Mouse (Mus musculus): Measurements from ENCODE around the gene Spata32. TPM values are rescaled to one million over a fixed set of nuclear protein-coding genes. Genes with fewer than 3 reads are reported as not detected.

Spata32 gene
- total RNA-seq, 2 experiments from 2014 or later = not detected

- intact Hi-C loops (cut with DNase I) = no loop called here
- peak in 1 of 2 experiments; percentile 20 for DNase-seq
Measured at GRCm38 (mm10) chr11:103177815-103178485, 40.3 kb downstream of the Spata32 start.

- DNase-seq = peak; percentile 68 to 69
- intact Hi-C loops (cut with DNase I) = no loop called here
Measured at GRCm38 (mm10) chr11:103177216-103177615, 41.0 kb downstream of the Spata32 start.

GRCm38 (mm10) chr11:103176510-103176909, 41.7 kb downstream of the Spata32 start:
- intact Hi-C loops (cut with DNase I) = no loop called here
- no peak for DNase-seq

GRCm38 (mm10) chr11:103175688-103176442, 42.4 kb downstream of the Spata32 start:
- peak; percentile 68 to 73 for DNase-seq
- intact Hi-C loops (cut with DNase I) = no loop called here

GRCm38 (mm10) chr11:103174891-103175391, 43.3 kb downstream of the Spata32 start:
- intact Hi-C loops (cut with DNase I) = loop anchor here (5.0 kb wide), 2 partner anchors 47 to 227 kb away; no protein-coding TSS in a partner anchor
- DNase-seq = peak; percentile 51 to 61

- peak in 1 of 2 experiments; percentile 29 for DNase-seq
- intact Hi-C loops (cut with DNase I) = loop anchor here (5.0 kb wide), 2 partner anchors 48 to 228 kb away; no protein-coding TSS in a partner anchor
Measured at GRCm38 (mm10) chr11:103174411-103174832, 43.8 kb downstream of the Spata32 start.

GRCm38 (mm10) chr11:103173771-103174344, 44.4 kb downstream of the Spata32 start:
- intact Hi-C loops (cut with DNase I) = loop anchor here (5.0 kb wide), 2 partner anchors 48 to 228 kb away; no protein-coding TSS in a partner anchor
- DNase-seq = no peak

- DNase-seq = no peak
- intact Hi-C loops (cut with DNase I) = loop anchor here (5.0 kb wide), 2 partner anchors 49 to 229 kb away; no protein-coding TSS in a partner anchor
Measured at GRCm38 (mm10) chr11:103173041-103173770, 45.0 kb downstream of the Spata32 start.

- intact Hi-C loops (cut with DNase I) = loop anchor here (5.0 kb wide), 2 partner anchors 50 to 230 kb away; no protein-coding TSS in a partner anchor
- DNase-seq = peak in 1 of 2 experiments; percentile 25
Measured at GRCm38 (mm10) chr11:103172392-103173040, 45.7 kb downstream of the Spata32 start.

- DNase-seq = peak; percentile 41 to 50
- intact Hi-C loops (cut with DNase I) = loop anchor here (5.0 kb wide), 2 partner anchors 50 to 230 kb away; no protein-coding TSS in a partner anchor
Measured at GRCm38 (mm10) chr11:103171703-103172391, 46.4 kb downstream of the Spata32 start.

GRCm38 (mm10) chr11:103171286-103171620, 47.0 kb downstream of the Spata32 start:
- DNase-seq = no peak
- intact Hi-C loops (cut with DNase I) = loop anchor here (5.0 kb wide), 2 partner anchors 51 to 231 kb away; no protein-coding TSS in a partner anchor

GRCm38 (mm10) chr11:103170494-103171285, 47.5 kb downstream of the Spata32 start, which contains the start of gene Fmnl1:
Fmnl1 (plus strand) TSS chr11:103171107.
- DNase-seq = peak; percentile 38 to 59
- intact Hi-C loops (cut with DNase I) = loop anchor here (5.0 kb wide), 2 partner anchors 52 to 232 kb away; no protein-coding TSS in a partner anchor

- no peak for DNase-seq
- intact Hi-C loops (cut with DNase I) = loop anchor here (5.0 kb wide), 2 partner anchors 52 to 232 kb away; no protein-coding TSS in a partner anchor
Measured at GRCm38 (mm10) chr11:103170111-103170493, 48.1 kb downstream of the Spata32 start.

GRCm38 (mm10) chr11:103169664-103170063, 48.6 kb downstream of the Spata32 start:
- intact Hi-C loops (cut with DNase I) = loop anchor here (2.0 to 5.0 kb wide), 5 partner anchors 15 to 233 kb away; no protein-coding TSS in a partner anchor

GRCm38 (mm10) chr11:103168690-103169390, 49.4 kb downstream of the Spata32 start:
- DNase-seq = peak; percentile 78 to 88
- intact Hi-C loops (cut with DNase I) = loop anchor here (1.0 to 2.0 kb wide), 4 partner anchors 16 to 156 kb away; no protein-coding TSS in a partner anchor

More at GRCm38 (mm10) chr11:103169664-103170063, 48.6 kb downstream of the Spata32 start:
- no peak for DNase-seq

GRCm38 (mm10) chr11:103164391-103164790, 53.8 kb downstream of the Spata32 start:
- intact Hi-C loops (cut with DNase I) = no loop called here
- DNase-seq = no peak

- intact Hi-C loops (cut with DNase I) = no loop called here
Measured at GRCm38 (mm10) chr11:103162132-103162531, 56.1 kb downstream of the Spata32 start.

More at GRCm38 (mm10) chr11:103162132-103162531, 56.1 kb downstream of the Spata32 start:
- no peak for DNase-seq
